Mouse (Mus musculus) lung, postnatal 10 days (tissue): ENCODE data around the gene Ifngr2.
A peak's percentile ranks its signal among the peaks of the same experiment; 100 is the strongest.

Experiments used
- DNase-seq: peaks from one replicate; pipeline ENCODE4 v3.0.0; 2021

Gene Ifngr2

GRCm38 (mm10) chr16:91537065-91537464 is 9.8 kb upstream of the Ifngr2 start:
- DNase-seq = no peak

GRCm38 (mm10) chr16:91538051-91538450 is 8.8 kb upstream of the Ifngr2 start:
- no peak for DNase-seq

- DNase-seq = no peak
Measured at GRCm38 (mm10) chr16:91538513-91538912, 8.4 kb upstream of the Ifngr2 start.

DNA sequence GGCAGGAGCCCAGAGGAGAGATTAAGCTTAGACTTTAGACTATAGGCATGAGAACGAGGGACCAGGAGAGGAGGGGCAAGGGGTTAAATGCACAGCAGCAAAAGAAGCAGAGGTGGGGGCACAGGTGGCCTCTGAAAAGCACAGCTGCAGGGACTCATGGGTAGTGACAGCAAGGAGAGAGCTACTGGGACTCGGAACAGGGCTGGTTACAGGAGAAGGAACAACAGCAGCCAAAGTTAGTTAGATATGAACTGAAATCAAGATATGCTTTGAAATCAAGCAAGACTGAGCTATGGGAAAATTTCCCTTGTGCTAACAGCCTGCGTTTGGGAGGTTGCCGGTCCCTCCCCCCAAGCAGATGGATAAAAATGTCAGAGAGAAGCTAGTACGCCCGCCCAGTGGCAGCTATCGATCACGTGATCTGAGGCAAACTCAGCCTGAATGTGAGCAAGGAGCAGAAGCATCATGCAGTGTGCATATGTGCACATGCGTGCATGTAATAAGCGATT is 5.2 kb upstream of the Ifngr2 start:
- DNase-seq = no peak

GRCm38 (mm10) chr16:91543619-91544018 is 3.3 kb upstream of the Ifngr2 start:
- DNase-seq = no peak

DNA sequence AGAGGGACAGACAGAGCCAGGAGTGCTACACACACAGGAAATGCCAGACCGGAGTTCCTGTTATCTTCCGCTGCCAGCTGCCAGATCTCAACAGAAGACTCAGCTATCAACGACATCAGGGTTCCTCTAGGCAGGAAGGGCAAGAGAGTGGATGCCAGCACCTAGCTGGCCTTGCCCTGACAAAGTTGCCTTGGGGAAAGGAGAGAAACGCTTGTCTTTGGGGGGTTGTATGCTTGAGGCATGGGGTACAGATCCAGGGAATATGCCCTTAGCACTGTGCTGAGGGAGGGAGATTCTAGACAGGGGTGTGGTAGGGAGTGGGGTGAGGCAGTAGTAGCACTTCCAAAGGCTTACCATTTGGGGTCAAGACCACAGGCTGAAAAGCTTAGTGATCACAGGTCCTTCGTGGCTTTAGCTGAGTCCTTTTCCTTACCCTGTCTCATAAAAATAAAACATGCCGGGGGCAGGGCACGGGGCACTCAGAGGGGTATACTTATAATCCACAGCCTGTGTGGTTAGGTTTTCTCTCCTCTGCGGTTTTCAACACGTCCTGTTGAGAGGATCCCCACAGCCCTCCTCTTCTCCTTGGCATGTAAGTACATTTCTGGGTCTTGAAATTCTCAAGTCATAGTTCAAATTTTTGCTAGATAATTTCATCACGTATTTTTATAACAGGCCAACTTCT is 1.1 kb upstream of the Ifngr2 start:
- peak; percentile 64 for DNase-seq

- peak; percentile 56 for DNase-seq
Measured at GRCm38 (mm10) chr16:91546391-91546835, 459 bp upstream of the Ifngr2 start.

- no peak for DNase-seq
Measured at GRCm38 (mm10) chr16:91547974-91548373, 1.1 kb downstream of the Ifngr2 start.

DNA sequence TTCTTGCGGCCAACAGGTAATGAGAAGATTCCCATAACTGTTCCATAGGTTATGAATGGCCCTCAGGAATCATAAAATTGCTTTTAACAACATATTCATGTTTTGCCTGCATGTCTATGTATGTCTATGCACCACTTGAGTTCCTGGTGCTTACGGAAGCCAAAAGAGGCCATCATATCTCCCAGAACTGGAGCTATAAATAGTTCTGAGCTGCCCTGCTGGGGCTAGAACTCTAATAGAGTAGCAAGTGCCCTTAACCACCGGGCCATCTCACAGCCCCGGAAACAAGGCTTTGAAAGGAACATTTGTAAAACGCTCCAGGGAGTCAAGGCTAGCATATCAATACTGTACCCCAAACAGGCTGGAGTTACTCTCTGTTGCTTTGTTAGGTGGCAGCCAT is 1.7 kb downstream of the Ifngr2 start:
- DNase-seq = no peak

- DNase-seq = no peak
Measured at GRCm38 (mm10) chr16:91548996-91549395, 2.1 kb downstream of the Ifngr2 start.

DNA sequence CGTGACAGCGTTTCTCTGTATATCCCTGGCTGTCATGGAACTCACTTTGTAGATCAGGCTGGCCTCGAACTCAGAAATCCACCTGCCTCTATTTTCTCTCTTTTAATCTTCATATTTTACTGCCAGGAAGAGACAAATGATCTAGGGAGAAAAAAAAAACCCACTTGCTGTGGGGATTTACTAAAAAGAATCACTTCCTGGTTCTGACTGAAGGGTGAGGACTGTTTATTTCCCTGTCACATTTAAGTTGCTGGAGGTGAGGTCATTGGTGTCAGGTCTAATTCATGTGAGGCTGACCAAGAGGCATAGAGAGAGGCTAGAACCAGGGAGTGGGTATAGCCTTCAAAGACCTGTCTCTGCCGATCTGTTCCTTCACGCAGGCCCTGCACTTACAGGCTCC is 2.7 kb downstream of the Ifngr2 start:
- no peak for DNase-seq

GRCm38 (mm10) chr16:91551081-91551524 is 4.2 kb downstream of the Ifngr2 start:
- DNase-seq = no peak

- DNase-seq = no peak
Measured at GRCm38 (mm10) chr16:91552072-91552471, 5.2 kb downstream of the Ifngr2 start.

GRCm38 (mm10) chr16:91553625-91554024 is 6.8 kb downstream of the Ifngr2 start:
- peak; percentile 87 for DNase-seq

DNA sequence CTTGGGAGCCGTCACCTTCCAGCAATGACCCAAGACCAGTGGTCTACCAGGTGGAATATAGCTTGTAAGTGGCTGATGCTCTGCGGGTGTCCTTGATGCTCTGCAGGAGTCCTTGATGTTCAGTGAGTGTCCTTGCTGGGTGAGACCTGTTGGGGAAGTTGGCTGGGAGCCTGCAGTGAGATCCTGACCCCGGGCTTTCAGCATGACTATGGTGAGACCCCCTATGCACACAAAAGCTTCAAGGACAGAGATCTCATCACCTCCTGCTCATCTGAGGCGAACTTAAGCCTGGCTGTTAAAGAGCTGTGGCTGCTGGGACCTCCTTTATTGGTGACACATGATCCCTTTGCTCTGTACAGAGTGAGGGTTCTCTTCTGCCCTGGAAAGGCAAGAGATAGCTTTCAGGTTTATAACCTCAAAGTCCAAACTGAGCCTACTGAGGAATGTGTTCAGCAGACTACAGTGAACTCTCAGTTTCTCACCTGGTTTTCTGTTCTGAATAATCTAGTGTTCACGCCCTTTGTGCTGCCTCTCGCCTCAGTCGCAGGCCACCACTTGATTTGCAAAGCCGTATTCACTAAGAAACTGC is 8.2 kb downstream of the Ifngr2 start:
- DNase-seq = no peak

GRCm38 (mm10) chr16:91556659-91557058 is 9.8 kb downstream of the Ifngr2 start:
- no peak for DNase-seq

DNA sequence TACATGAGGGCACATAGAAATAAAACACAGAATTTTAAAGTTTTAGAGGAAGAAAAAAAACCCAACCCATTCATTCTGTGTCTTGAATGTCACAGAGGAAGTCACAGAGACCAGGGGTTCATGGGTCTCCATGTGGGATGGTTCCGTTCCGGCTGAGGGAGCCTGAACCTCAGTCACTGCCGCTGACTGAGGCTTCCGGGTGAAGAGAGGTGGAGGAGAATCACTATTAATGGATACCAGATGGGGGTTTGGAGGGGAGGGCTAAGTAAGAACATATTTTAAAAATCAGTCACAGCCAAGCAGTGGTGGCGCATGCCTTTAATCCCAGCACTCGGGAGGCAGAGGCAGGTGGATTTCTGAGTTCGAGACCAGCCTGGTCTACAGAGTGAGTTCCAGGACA is 10.3 kb downstream of the Ifngr2 start:
- no peak for DNase-seq

DNA sequence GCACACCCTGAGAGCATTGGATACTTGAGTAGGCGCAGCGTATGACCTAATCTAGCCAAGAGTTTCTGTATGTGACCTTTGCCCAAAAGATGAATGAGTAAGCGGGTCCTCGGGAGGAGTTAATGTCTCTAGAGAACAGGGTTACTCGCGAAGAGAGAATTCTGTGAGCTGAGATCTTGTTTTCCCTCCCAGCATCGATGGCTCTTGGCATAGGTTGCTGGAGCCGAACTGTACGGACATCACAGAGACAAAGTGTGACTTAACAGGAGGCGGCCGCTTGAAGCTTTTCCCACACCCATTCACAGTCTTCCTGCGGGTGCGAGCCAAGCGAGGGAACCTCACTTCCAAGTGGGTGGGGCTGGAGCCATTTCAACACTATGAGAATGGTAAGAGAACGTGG is 10.8 kb downstream of the Ifngr2 start:
- peak; percentile 79 for DNase-seq

DNA sequence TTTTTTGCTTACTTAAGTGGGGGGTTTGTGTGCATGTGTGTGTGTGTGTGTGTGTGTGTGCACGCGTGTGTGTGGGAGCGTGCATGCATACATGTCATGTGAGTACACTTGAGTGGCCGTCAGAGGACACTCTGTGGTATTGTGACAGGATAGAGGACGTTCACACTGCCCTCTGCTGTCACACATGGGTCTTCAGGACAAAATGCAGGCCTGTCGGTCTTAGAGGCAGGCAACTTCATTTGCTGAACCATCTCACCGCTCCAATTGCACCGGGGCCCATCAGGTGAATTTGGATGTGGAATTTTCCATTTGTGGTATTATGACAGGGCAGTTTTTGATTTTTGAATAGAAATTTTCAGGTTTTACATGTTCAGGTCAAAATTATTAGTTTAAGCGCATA is 14.2 kb downstream of the Ifngr2 start:
- peak; percentile 64 for DNase-seq

GRCm38 (mm10) chr16:91561541-91562457 is 14.9 kb downstream of the Ifngr2 start:
- DNase-seq = no peak

GRCm38 (mm10) chr16:91564580-91565291 is 17.9 kb downstream of the Ifngr2 start:
- no peak for DNase-seq

DNA sequence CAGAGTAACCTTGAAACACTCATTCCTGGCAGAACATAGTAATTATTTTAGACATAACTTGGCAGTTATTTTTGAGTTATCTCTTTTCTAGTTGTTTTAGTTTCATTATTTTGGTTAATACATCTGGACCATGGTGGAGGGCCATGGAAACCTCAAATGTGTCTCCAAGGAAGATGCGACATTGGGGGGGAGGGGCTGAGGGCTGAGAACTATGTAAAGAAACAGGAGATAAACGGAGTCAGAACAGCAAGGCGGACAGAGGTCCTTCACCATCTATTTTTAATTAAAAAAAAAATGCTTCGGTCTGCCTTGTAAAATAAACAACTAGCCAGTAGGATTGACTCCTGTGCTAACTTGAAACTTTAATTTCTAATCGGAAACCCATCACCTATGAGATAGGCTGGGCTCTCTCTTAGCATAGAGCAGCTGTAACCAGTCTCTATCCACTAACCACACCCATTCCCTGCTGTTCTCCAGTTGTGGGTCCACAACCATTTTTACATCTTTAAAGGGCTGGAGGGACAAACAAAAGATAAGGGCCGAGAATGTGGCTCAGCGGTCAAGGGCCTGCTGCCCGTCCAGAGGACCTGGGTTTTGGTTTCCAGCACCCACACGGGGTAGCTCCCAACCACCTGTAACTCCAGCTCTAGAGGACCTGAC is 18.6 kb downstream of the Ifngr2 start:
- no peak for DNase-seq
